Mouse (Mus musculus) CH12.LX (cell line): ENCODE data around the gene Lama4. TPM values are rescaled to one million over a fixed set of nuclear protein-coding genes. Genes with fewer than 3 reads are reported as not detected.

Experiments
- DNase-seq: peaks from one replicate; pipeline ENCODE4 v3.0.0-alpha.2; 2013; ENCODE audit errors: extremely low read depth
- H3K27ac ChIP-seq: 2 replicates; pipeline ENCODE4 v1.5.1; 2012; ENCODE audit warnings: low read depth, mild to moderate bottlenecking, control low read depth, moderate library complexity; ENCODE audit not compliant: insufficient read depth
- H3K27me3 ChIP-seq: replicated peaks from 2 replicates; pipeline ENCODE3; 2012; ENCODE audit warnings: inconsistent platforms
- H3K36me3 ChIP-seq, 2 experiments: replicated peaks in 1 of 2; 2 replicates each; pipeline versions ENCODE3 to v1.6.1; 2012; ENCODE audit warnings: inconsistent platforms in 1 of 2, low read length in 1 of 2, mild to moderate bottlenecking in 1 of 2, mixed read lengths in 1 of 2, moderate library complexity in 1 of 2; ENCODE audit not compliant: control insufficient read depth in 1 of 2, insufficient read depth in 1 of 2
- H3K4me1 ChIP-seq, 2 experiments: 2 replicates each; pipeline ENCODE4 v1.6.1; 2012; ENCODE audit warnings: inconsistent platforms in 1 of 2, moderate library complexity in 1 of 2; ENCODE audit not compliant: insufficient read depth in 2 of 2, control insufficient read depth in 1 of 2
- H3K4me2 ChIP-seq: 2 replicates; pipeline ENCODE4 v1.6.1; 2012; ENCODE audit warnings: low read depth, mild to moderate bottlenecking, control low read depth; ENCODE audit not compliant: poor library complexity, insufficient read depth, severe bottlenecking
- H3K4me3 ChIP-seq, 3 experiments: fragments of 150-350 bp in 1 of 3; sonication (generic) in 1 of 3; replicated peaks in 1 of 3; 2 replicates each; pipeline versions ENCODE3 to v1.5.1; 2011 to 2012; ENCODE audit warnings: low read depth in 2 of 3, low read length in 2 of 3, mild to moderate bottlenecking in 2 of 3, moderate library complexity in 2 of 3, control low read depth in 1 of 3, improper control_type of control experiment in 1 of 3, inconsistent platforms in 1 of 3, mixed read lengths in 1 of 3; ENCODE audit not compliant: poor library complexity in 1 of 3
- H3K79me2 ChIP-seq: replicated peaks from 2 replicates; pipeline ENCODE4 v1.6.1; 2012; ENCODE audit warnings: mild to moderate bottlenecking, moderate library complexity; ENCODE audit not compliant: control insufficient read depth, poor library complexity, insufficient read depth, severe bottlenecking; ENCODE audit errors: extremely low read depth
- H3K9ac ChIP-seq: 2 replicates; pipeline ENCODE4 v1.6.1; 2012; ENCODE audit warnings: low read depth, mild to moderate bottlenecking, control low read depth, moderate library complexity; ENCODE audit not compliant: insufficient read depth
- H3K9me3 ChIP-seq: replicated peaks from 2 replicates; pipeline ENCODE3; 2012; ENCODE audit warnings: low read length, inconsistent platforms, mixed read lengths
- CHD1 ChIP-seq: IDR thresholded peaks from 2 replicates; pipeline ENCODE4 v1.6.1; 2012; ENCODE audit warnings: low read depth, low read length, improper control_type of control experiment, inconsistent platforms
- CTCF ChIP-seq, 2 experiments: IDR thresholded peaks in 1 of 2; conservative IDR thresholded peaks in 1 of 2; 2 replicates each; pipeline ENCODE4 v1.5.1; 2011 to 2012; ENCODE audit warnings: low read depth in 2 of 2, low read length in 2 of 2, improper control_type of control experiment in 1 of 2, inconsistent platforms in 1 of 2, mild to moderate bottlenecking in 1 of 2, moderate library complexity in 1 of 2
- E2F4 ChIP-seq: IDR thresholded peaks from 2 replicates; pipeline ENCODE4 v1.6.1; 2011; ENCODE audit warnings: low read depth, low read length, improper control_type of control experiment; ENCODE audit not compliant: insufficient replicate concordance
- ELF1 ChIP-seq: IDR thresholded peaks from 2 replicates; pipeline ENCODE4 v1.6.1; 2014; ENCODE audit warnings: low read depth, mild to moderate bottlenecking, inconsistent platforms, low read length, improper control_type of control experiment
- GABPA ChIP-seq: IDR thresholded peaks from 2 replicates; pipeline ENCODE4 v1.6.1; 2012; ENCODE audit warnings: low read depth, low read length, improper control_type of control experiment, inconsistent platforms; ENCODE audit not compliant: insufficient replicate concordance
- IRF4 ChIP-seq: IDR thresholded peaks from 2 replicates; pipeline ENCODE4 v1.6.1; 2014; ENCODE audit warnings: low read depth, mild to moderate bottlenecking, inconsistent platforms, low read length, improper control_type of control experiment
- JUN ChIP-seq: IDR thresholded peaks from 2 replicates; pipeline ENCODE4 v1.6.1; 2011; ENCODE audit warnings: low read depth, mild to moderate bottlenecking, low read length, improper control_type of control experiment, moderate library complexity; ENCODE audit not compliant: insufficient read depth
- JUND ChIP-seq: conservative IDR thresholded peaks from 2 replicates; pipeline ENCODE4 v1.6.1; 2011; ENCODE audit warnings: low read depth, low read length, improper control_type of control experiment
- MEF2A ChIP-seq: IDR thresholded peaks from 2 replicates; pipeline ENCODE4 v1.6.1; 2014; ENCODE audit warnings: low read depth, mild to moderate bottlenecking, inconsistent platforms, low read length, improper control_type of control experiment, borderline replicate concordance
- MXI1 ChIP-seq: IDR thresholded peaks from 2 replicates; pipeline ENCODE4 v1.6.1; 2011; ENCODE audit warnings: mild to moderate bottlenecking, low read depth, low read length, improper control_type of control experiment
- MYC ChIP-seq: IDR thresholded peaks from 2 replicates; pipeline ENCODE4 v1.6.1; 2011; ENCODE audit warnings: low read depth, mild to moderate bottlenecking, improper control_type of control experiment, low read length
- RAD21 ChIP-seq: IDR thresholded peaks from 2 replicates; pipeline ENCODE4 v1.6.1; 2011; ENCODE audit warnings: low read depth, mild to moderate bottlenecking, low read length, improper control_type of control experiment, moderate library complexity
- SIN3A ChIP-seq: IDR thresholded peaks from 2 replicates; pipeline ENCODE4 v1.6.1; 2012; ENCODE audit warnings: low read length, improper control_type of control experiment, inconsistent platforms
- SMC3 ChIP-seq: IDR thresholded peaks from 2 replicates; pipeline ENCODE4 v1.6.1; 2011; ENCODE audit warnings: low read depth, low read length, improper control_type of control experiment
- TBP ChIP-seq: conservative IDR thresholded peaks from 2 replicates; pipeline ENCODE4 v1.6.1; 2011; ENCODE audit warnings: low read depth, low read length, improper control_type of control experiment
- TCF12 ChIP-seq: IDR thresholded peaks from 2 replicates; pipeline ENCODE4 v1.6.1; 2014; ENCODE audit warnings: low read depth, mild to moderate bottlenecking, inconsistent platforms, low read length, improper control_type of control experiment
- UBTF ChIP-seq: IDR thresholded peaks from 2 replicates; pipeline ENCODE4 v1.6.1; 2012; ENCODE audit warnings: low read depth, mild to moderate bottlenecking, inconsistent platforms, low read length, improper control_type of control experiment, moderate library complexity
- USF1 ChIP-seq: IDR thresholded peaks from 2 replicates; pipeline ENCODE4 v1.6.1; 2014; ENCODE audit warnings: low read depth, mild to moderate bottlenecking, inconsistent platforms, low read length, improper control_type of control experiment
- ZC3H11A ChIP-seq: IDR thresholded peaks from 2 replicates; pipeline ENCODE4 v1.6.1; 2012; ENCODE audit warnings: low read depth, mild to moderate bottlenecking, inconsistent platforms, low read length, improper control_type of control experiment
- ZKSCAN1 ChIP-seq: IDR thresholded peaks from 2 replicates; pipeline ENCODE4 v1.6.1; 2012; ENCODE audit warnings: low read depth, inconsistent platforms, low read length, improper control_type of control experiment, borderline replicate concordance
- ZNF384 ChIP-seq: IDR thresholded peaks from 2 replicates; pipeline ENCODE4 v1.6.1; 2012; ENCODE audit warnings: low read depth, low read length, improper control_type of control experiment, inconsistent platforms
- dilution Hi-C: fragments of 300-500 bp; cut with MboI; formaldehyde crosslinking; loops from 2 replicates; pipeline ENCODE4 v1.14.3; 2020; ENCODE audit warnings: low sequenced_read_pairs; ENCODE audit not compliant: extremely low pct_unique_long_range_greater_than_20kb, extremely low pct_ligation_motif_present
- in situ Hi-C: fragments of 300-500 bp; cut with MboI; formaldehyde crosslinking; loops from 3 replicates; pipeline ENCODE4 v1.14.3; 2019; ENCODE audit warnings: low sequenced_read_pairs, low pct_ligation_motif_present, low pct_unique_long_range_greater_than_20kb, mixed read lengths
- polyA plus RNA-seq: library from polyadenylated mRNA; unstranded; fragments of >175 nt; gene quantifications from 2 replicates; pipeline ENCODE4 v1.2.1, GENCODE M21; 2012; ENCODE audit warnings: low read depth; ENCODE audit not compliant: insufficient read length
- total RNA-seq, 2 experiments: library from RNA; depleted of rRNA; stranded (reverse); fragments of 300-350 nt in 1 of 2; fragments of >200 nt in 1 of 2; gene quantifications; 2 replicates each; pipeline ENCODE4 v1.2.3; 2012 to 2014

The Lama4 gene
- total and polyA plus RNA-seq, 3 experiments: 0.08 to 0.50 (median 0.19) TPM

DNA sequence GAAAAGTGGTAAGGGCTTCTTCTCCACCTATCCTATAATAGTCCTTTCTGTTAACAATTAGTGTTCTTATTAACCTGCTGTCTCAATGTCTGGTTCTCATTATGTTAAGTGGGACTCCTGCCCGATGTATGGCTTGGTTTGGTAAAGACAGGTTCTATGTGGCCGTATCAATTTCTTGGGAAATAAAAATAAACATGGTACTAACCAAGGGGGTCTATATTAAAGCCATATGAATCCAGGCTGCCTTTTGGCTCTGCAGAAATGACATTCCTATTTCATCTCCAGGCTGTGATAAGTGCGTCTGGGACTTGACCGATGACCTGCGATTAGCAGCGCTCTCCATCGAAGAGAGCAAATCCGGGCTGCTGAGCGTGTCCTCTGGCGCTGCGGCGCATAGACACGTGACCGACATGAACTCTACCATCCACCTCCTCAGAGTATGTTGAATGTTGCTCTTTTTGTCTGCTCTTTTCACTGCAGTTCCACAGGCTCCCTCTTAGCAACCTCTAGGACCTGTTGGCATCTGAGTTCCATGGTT is 64.9 kb downstream of the Lama4 start:
- Histone ChIP-seq H3K79me2 (no peaks in the 10 kb centered on the region), H3K27me3 (no peaks in the 10 kb centered on the region)
- TF ChIP-seq E2F4: no peak
- no peak for TF ChIP-seq JUN
- no peak for TF ChIP-seq ZKSCAN1
- no peak for TF ChIP-seq MXI1
- TF ChIP-seq USF1: no peak
- TF ChIP-seq JUND: no peak
- no peak for TF ChIP-seq MYC
- no peak for TF ChIP-seq TBP
- TF ChIP-seq, all 38 proteins: peak for 0
- Histone ChIP-seq H3K4me2 (no peak overlapping the region), H3K27ac (no peak overlapping the region), H3K9me3 (no peaks in the 10 kb centered on the region), H3K36me3 (no peaks in the 10 kb centered on the region), H3K4me1 (no peaks in the 10 kb centered on the region), H3K4me3 (no peak overlapping the region), H3K9ac (no peak overlapping the region)
- in situ Hi-C loops (loop anchor here (10.0 kb wide), 1 partner anchor 145 kb away; no protein-coding TSS in a partner anchor), dilution Hi-C loops (no loop called here)
- no peak for DNase-seq

DNA sequence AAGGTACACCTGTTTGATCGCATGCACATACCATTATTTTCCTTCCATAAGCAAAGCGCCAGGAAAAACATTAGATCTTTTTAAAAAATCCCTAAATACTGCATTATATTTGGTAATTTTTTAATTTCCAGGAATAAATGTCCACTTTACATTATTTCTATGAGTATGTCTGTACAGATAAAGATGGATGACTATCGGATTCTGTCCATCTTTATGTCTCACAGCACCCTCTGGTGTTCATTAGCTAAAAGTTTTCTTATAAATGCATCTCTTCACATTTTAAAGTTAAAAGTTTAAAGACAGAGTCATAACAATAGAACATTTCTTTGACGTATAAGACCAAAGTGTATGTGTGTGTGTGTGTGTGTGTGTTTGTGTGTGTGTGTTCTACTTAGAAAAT is 74.2 kb downstream of the Lama4 start:
- in situ Hi-C loops: loop anchor here (10.0 kb wide), 1 partner anchor 155 kb away; no protein-coding TSS in a partner anchor
- Histone ChIP-seq H3K9ac (no peak overlapping the region), H3K27ac (no peak overlapping the region), H3K4me3 (no peak overlapping the region), H3K4me1 (no peaks in the 10 kb centered on the region), H3K79me2 (no peaks in the 10 kb centered on the region), H3K9me3 (no peaks in the 10 kb centered on the region), H3K4me2 (no peak overlapping the region), H3K27me3 (no peaks in the 10 kb centered on the region), H3K36me3 (no peaks in the 10 kb centered on the region)
- TF ChIP-seq ZC3H11A (peak; percentile 21; the same call in 1 of the 2 replicates), CHD1 (no peak), SMC3 (peak; percentile 64), RAD21 (peak; percentile 84), CTCF (conservative IDR thresholded peaks at IDR 0.05 in 1 of 2, IDR thresholded peaks at IDR 0.05 in 1 of 2; ENCODE audit: low read depth in 2 of 2, low read length in 2 of 2) (peak in 1 of 2 experiments; percentile 71; a peak in 2 of 4 replicates), ELF1 (no peak)
- DNase-seq: peak; percentile 38
- dilution Hi-C loops: no loop called here

DNA sequence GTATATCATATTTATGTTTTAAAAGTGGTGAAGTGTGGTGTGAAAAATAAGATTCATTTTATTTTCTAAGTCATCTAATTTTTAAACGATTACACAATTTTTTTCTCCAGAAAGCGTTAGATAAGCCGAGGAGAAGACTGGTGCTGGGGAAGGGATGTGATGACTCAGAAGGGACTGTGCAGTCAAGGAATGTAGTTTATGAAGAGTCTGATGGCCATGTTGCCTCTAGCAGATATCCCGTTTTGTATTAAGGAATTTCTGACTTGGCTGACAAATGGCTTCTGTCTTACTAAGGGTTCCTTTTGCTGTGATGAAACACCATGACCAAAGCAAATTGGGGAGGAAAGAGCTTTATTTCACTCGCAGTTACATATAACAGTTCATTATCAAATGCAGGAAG is 74.7 kb downstream of the Lama4 start:
- H3K4me3 ChIP-seq: no peak overlapping the region
- in situ Hi-C loops: no loop called here
- TF ChIP-seq SIN3A: no peak
- no peak for TF ChIP-seq RAD21
- no peak for TF ChIP-seq JUND
- no peak for TF ChIP-seq ZKSCAN1
- TF ChIP-seq GABPA: no peak
- no peak for TF ChIP-seq ZC3H11A
- TF ChIP-seq CTCF (conservative IDR thresholded peaks at IDR 0.05 in 1 of 2, IDR thresholded peaks at IDR 0.05 in 1 of 2; ENCODE audit: low read depth in 2 of 2, low read length in 2 of 2): no peak
- no peak for TF ChIP-seq TCF12
- TF ChIP-seq ZNF384: no peak
- TF ChIP-seq IRF4: no peak
- TF ChIP-seq MEF2A: no peak
- TF ChIP-seq UBTF: no peak
- TF ChIP-seq TBP: no peak
- TF ChIP-seq, all 38 proteins: peak for 0
- no peak overlapping the region for H3K9ac ChIP-seq
- no peak overlapping the region for H3K27ac ChIP-seq
- no peaks in the 10 kb centered on the region for H3K4me1 ChIP-seq
- H3K36me3 ChIP-seq: no peaks in the 10 kb centered on the region
- no peak overlapping the region for H3K4me2 ChIP-seq
- H3K9me3 ChIP-seq: no peaks in the 10 kb centered on the region
- dilution Hi-C loops: no loop called here
- H3K79me2 ChIP-seq: no peaks in the 10 kb centered on the region
- no peaks in the 10 kb centered on the region for H3K27me3 ChIP-seq
- DNase-seq: no peak
